Mouse (Mus musculus): ENCODE measurements around the gene Kcnq1. TPM values are rescaled to one million over a fixed set of nuclear protein-coding genes. Genes with fewer than 3 reads are reported as not detected.

Kcnq1 gene
- 0.62 and 0.79 TPM in 2 replicates for polyA plus RNA-seq (2012; rRNA removed)

DNA sequence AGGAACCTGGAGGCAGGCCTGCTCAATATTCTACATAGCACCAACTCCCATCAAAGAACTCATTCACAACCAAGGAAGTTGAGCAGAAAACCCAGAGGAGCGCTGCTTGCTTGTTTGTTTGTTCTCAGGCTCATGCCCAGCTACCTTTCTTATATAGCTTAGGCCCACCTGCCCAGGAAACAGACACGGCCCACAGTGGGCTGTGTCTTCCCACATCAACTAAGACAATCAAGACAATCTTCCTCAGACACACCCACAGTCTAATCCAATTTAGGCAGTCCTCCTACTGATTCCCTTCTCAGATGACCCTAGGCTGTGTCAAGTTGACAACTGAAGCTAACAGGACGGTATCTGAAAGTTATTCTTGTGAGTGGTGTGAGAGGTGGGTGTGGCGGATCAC is at the start of gene Kcnq1:
Kcnq1 (plus strand) TSS at position 301 of the 400 bp plus-strand sequence.
- no peak within 1 kb of the TSS for H3K4me3 ChIP-seq (ENCODE audit: insufficient read depth, low read length)
- no peaks in the 10 kb centered on the region for H3K4me1 ChIP-seq (ENCODE audit: control insufficient read depth, insufficient read depth, low read length)
- H3K27ac ChIP-seq (ENCODE audit: insufficient read depth, low read length): no peak within 1 kb of the TSS
- TF ChIP-seq POLR2A (IDR thresholded peaks at IDR 0.05; ENCODE audit: extremely low read depth, insufficient read depth, low read length) (no peak), CTCF (IDR thresholded peaks at IDR 0.05; ENCODE audit: extremely low read depth, insufficient read depth, low read length) (no peak)

GRCm38 (mm10) chr7:143057023-143057422 is 49.1 kb upstream of the Kcnq1 start:
- no peak for TF ChIP-seq CTCF (IDR thresholded peaks at IDR 0.05; ENCODE audit: extremely low read depth, insufficient read depth, low read length)
- H3K27ac ChIP-seq (ENCODE audit: insufficient read depth, low read length): no peak overlapping the region
- peaks cover 36% of the 10 kb centered on the region for H3K4me1 ChIP-seq (ENCODE audit: control insufficient read depth, insufficient read depth, low read length)
- no peak overlapping the region for H3K4me3 ChIP-seq (ENCODE audit: insufficient read depth, low read length)

- no peak for TF ChIP-seq CTCF (IDR thresholded peaks at IDR 0.05; ENCODE audit: extremely low read depth, insufficient read depth, low read length)
- TF ChIP-seq POLR2A (IDR thresholded peaks at IDR 0.05; ENCODE audit: extremely low read depth, insufficient read depth, low read length): no peak
- H3K27ac ChIP-seq (ENCODE audit: insufficient read depth, low read length): peak overlapping the region; percentile 42; the same call in 1 of the 2 replicates
- H3K4me1 ChIP-seq (ENCODE audit: control insufficient read depth, insufficient read depth, low read length): peaks cover 37% of the 10 kb centered on the region
- no peak overlapping the region for H3K4me3 ChIP-seq (ENCODE audit: insufficient read depth, low read length)
These were observed 48.4 kb upstream of the Kcnq1 start for GRCm38 (mm10) chr7:143057667-143058220.

DNA sequence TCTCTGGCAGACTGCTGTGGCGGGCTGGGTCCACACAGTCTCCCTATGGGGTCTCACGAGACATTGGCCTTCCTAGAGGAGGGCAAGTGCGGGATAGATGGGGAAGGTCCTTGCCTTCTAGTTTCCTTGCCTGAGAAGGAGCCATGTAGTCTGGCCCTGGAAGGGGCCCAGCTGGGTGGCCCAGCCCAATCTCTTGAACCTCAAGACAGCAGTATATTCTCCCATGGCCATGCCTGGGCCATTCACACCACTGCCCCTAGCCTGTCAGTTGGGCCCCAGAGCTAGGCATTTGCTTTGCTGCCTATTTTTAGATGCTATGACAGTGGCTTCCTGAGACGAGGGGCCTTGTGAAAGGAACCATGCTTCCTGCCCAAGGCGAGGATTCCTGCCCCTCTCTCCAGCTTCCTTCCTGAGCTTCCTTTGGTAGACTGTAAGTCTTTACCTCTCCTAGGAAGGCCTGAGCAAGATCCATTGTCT is 47.9 kb upstream of the Kcnq1 start:
- Histone ChIP-seq H3K27ac (ENCODE audit: insufficient read depth, low read length) (peak overlapping the region; percentile 42), H3K4me3 (ENCODE audit: insufficient read depth, low read length) (no peak overlapping the region), H3K4me1 (ENCODE audit: control insufficient read depth, insufficient read depth, low read length) (peaks cover 37% of the 10 kb centered on the region)
- TF ChIP-seq POLR2A (IDR thresholded peaks at IDR 0.05; ENCODE audit: extremely low read depth, insufficient read depth, low read length): no peak
- TF ChIP-seq CTCF (IDR thresholded peaks at IDR 0.05; ENCODE audit: extremely low read depth, insufficient read depth, low read length): no peak

DNA sequence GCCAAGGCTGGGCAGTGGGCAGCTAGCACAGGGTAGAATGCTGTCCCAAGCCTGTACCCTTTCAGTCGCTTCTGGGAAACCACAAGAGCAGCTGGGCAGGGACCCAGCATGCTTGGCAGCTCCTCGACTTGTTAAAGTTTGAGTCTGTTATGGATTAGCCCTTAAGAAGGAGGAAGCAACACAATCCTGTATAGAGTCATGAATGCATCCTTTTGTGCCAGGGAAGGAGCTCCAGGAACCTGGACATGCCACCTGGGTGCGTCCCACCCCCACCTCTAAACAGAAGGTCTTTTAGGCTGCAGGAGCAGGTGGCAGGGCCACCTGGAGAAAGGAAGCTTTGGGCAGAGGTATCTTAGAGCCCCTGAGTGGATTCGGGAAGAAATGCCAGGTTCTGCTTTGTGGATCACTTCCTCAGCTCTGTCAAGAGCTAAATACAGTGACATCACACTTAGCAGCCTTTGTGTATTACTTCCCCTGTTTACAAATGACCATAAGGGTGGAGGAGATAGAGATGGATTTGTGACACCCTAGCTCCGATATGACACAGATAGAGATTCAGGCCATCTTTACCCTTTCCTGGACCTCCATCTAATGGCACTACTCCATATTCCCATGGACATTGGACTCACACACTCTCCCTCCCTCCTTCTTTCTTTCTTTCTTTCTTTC is 46.8 kb upstream of the Kcnq1 start:
- peaks cover 34% of the 10 kb centered on the region for H3K4me1 ChIP-seq (ENCODE audit: control insufficient read depth, insufficient read depth, low read length)
- no peak overlapping the region for H3K4me3 ChIP-seq (ENCODE audit: insufficient read depth, low read length)
- peak overlapping the region; percentile 53; the same call in 1 of the 2 replicates for H3K27ac ChIP-seq (ENCODE audit: insufficient read depth, low read length)
- TF ChIP-seq CTCF (IDR thresholded peaks at IDR 0.05; ENCODE audit: extremely low read depth, insufficient read depth, low read length) (no peak), POLR2A (IDR thresholded peaks at IDR 0.05; ENCODE audit: extremely low read depth, insufficient read depth, low read length) (no peak)

GRCm38 (mm10) chr7:143062704-143063103 is 43.5 kb upstream of the Kcnq1 start:
- Histone ChIP-seq H3K4me3 (ENCODE audit: insufficient read depth, low read length) (no peak overlapping the region), H3K4me1 (ENCODE audit: control insufficient read depth, insufficient read depth, low read length) (peaks cover 24% of the 10 kb centered on the region), H3K27ac (ENCODE audit: insufficient read depth, low read length) (no peak overlapping the region)
- TF ChIP-seq CTCF (IDR thresholded peaks at IDR 0.05; ENCODE audit: extremely low read depth, insufficient read depth, low read length): no peak
- no peak for TF ChIP-seq POLR2A (IDR thresholded peaks at IDR 0.05; ENCODE audit: extremely low read depth, insufficient read depth, low read length)

DNA sequence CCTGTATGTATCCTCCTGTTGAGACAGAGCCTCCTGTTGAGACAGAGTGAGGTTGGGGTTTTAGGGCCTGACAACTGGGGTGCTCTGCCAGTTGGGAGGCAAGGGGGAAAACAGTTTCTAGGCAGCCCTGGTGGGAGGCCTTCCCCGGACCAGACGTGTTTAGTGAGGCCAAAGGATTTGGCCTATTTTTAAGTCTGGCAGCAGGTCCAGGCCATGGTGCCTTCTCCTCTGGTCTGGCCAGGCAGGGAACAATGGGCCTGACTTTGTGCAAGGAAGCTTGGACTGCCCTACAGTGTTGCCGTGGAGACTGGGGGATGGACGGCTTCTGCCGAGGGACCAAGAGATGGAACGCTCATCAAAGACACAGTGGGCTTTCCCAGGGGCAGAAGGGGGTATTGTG is 41.9 kb upstream of the Kcnq1 start:
- H3K4me3 ChIP-seq (ENCODE audit: insufficient read depth, low read length): no peak overlapping the region
- TF ChIP-seq CTCF (IDR thresholded peaks at IDR 0.05; ENCODE audit: extremely low read depth, insufficient read depth, low read length) (no peak), POLR2A (IDR thresholded peaks at IDR 0.05; ENCODE audit: extremely low read depth, insufficient read depth, low read length) (no peak)
- H3K27ac ChIP-seq (ENCODE audit: insufficient read depth, low read length): no peak overlapping the region

DNA sequence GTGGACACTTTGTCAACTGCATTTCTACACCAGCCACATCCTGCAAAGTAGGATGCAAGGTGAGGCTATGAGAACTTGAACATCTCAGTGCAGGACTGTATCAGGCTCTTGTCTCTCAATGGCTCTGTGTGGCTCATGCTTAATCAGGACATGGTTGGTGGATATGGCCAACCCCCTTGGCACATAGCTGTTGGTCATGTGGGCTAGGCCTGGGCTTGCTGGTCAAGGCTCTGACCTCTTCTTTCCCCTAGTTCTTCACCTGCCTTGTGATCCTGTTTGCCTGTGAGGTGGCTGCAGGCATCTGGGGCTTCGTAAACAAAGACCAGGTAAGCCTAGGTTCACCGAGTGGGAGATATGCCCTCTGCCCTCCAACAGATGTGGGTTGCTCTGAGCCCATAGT is 40.5 kb upstream of the Kcnq1 start:
- no peak overlapping the region for H3K27ac ChIP-seq (ENCODE audit: insufficient read depth, low read length)
- TF ChIP-seq POLR2A (IDR thresholded peaks at IDR 0.05; ENCODE audit: extremely low read depth, insufficient read depth, low read length): no peak
- no peak for TF ChIP-seq CTCF (IDR thresholded peaks at IDR 0.05; ENCODE audit: extremely low read depth, insufficient read depth, low read length)
- no peak overlapping the region for H3K4me3 ChIP-seq (ENCODE audit: insufficient read depth, low read length)
- peaks cover 8% of the 10 kb centered on the region for H3K4me1 ChIP-seq (ENCODE audit: control insufficient read depth, insufficient read depth, low read length)

More for the DNA sequence above, 41.9 kb upstream of the Kcnq1 start:
- H3K4me1 ChIP-seq (ENCODE audit: control insufficient read depth, insufficient read depth, low read length): peaks cover 12% of the 10 kb centered on the region

DNA sequence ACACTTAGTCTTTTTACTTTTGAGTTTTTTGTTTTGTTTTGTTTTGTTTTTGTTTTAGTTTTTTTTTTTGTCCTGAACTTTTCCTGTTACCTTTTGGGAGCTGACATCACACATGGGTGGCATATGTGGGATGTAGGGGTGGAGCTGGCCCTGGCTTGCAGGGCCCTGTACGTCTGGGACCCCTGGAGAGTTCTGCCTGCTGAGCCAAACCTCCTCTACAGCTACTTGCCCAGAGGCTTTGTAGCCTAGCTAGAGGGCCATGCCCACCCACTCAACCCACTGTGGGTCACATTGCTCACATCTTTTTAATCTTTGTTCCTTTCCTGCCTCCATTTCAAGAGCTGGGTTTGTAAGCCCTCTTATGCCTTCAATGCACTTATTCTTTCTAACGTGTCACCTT is 38.7 kb upstream of the Kcnq1 start:
- TF ChIP-seq CTCF (IDR thresholded peaks at IDR 0.05; ENCODE audit: extremely low read depth, insufficient read depth, low read length) (no peak), POLR2A (IDR thresholded peaks at IDR 0.05; ENCODE audit: extremely low read depth, insufficient read depth, low read length) (no peak)
- H3K4me1 ChIP-seq (ENCODE audit: control insufficient read depth, insufficient read depth, low read length): peaks cover 2% of the 10 kb centered on the region; the same call in 1 of the 2 replicates
- H3K27ac ChIP-seq (ENCODE audit: insufficient read depth, low read length): no peak overlapping the region
- no peak overlapping the region for H3K4me3 ChIP-seq (ENCODE audit: insufficient read depth, low read length)

DNA sequence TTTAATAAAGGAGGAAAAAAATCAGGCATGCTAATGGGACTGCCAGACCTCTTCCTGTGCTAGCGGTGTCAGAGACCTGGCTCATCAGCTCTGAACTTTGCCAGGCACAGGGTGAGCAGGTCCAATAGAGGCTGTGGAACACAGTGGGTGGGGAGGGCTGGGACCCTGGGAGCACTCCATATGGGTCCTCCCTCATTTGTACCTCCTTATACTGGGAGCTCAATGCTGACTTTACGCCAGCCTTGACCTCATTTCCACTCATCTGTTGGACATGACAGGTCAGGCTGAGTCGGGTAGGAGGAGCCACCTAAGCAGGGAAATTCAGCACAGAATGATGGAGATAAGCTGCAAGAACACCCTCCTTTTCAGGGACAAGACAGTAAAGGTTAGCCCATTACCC is 38.3 kb upstream of the Kcnq1 start:
- Histone ChIP-seq H3K4me3 (ENCODE audit: insufficient read depth, low read length) (no peak overlapping the region; the same call in 1 of the 2 replicates), H3K4me1 (ENCODE audit: control insufficient read depth, insufficient read depth, low read length) (peaks cover 2% of the 10 kb centered on the region; the same call in 1 of the 2 replicates), H3K27ac (ENCODE audit: insufficient read depth, low read length) (no peak overlapping the region)
- no peak for TF ChIP-seq POLR2A (IDR thresholded peaks at IDR 0.05; ENCODE audit: extremely low read depth, insufficient read depth, low read length)
- no peak for TF ChIP-seq CTCF (IDR thresholded peaks at IDR 0.05; ENCODE audit: extremely low read depth, insufficient read depth, low read length)
